Mouse (Mus musculus) embryonic facial prominence, embryonic 10.5 days (tissue): ENCODE data around the gene Esrrb. TPM values are rescaled to one million over a fixed set of nuclear protein-coding genes. Genes with fewer than 3 reads are reported as not detected.

Experiments used
- DNase-seq: peaks from one replicate; pipeline ENCODE4 v3.0.0-alpha.2; 2017; ENCODE audit warnings: low spot score
- H3K27ac ChIP-seq: fragments of 300-500 bp; sonication (generic); replicated peaks from 2 replicates; pipeline ENCODE4 v1.5.1; 2016; ENCODE audit warnings: mild to moderate bottlenecking
- H3K27me3 ChIP-seq: fragments of 300-500 bp; sonication (generic); replicated peaks from 2 replicates; pipeline ENCODE4 v1.6.1; 2016; ENCODE audit warnings: low read depth, mild to moderate bottlenecking; ENCODE audit not compliant: poor library complexity, severe bottlenecking
- H3K36me3 ChIP-seq: fragments of 300-500 bp; sonication (generic); replicated peaks from 2 replicates; pipeline ENCODE4 v1.6.1; 2016; ENCODE audit warnings: mild to moderate bottlenecking, moderate library complexity
- H3K4me1 ChIP-seq: fragments of 300-500 bp; sonication (generic); 2 replicates; pipeline ENCODE4 v1.6.1; 2016
- H3K4me3 ChIP-seq: fragments of 300-500 bp; sonication (generic); 2 replicates; pipeline ENCODE4 v1.5.1; 2016; ENCODE audit warnings: mild to moderate bottlenecking, moderate library complexity
- H3K9me3 ChIP-seq: fragments of 300-500 bp; sonication (generic); 2 replicates; pipeline ENCODE4 v1.6.1; 2016; ENCODE audit warnings: mild to moderate bottlenecking
- WGBS: fragments of 180-500 bp; shearing (Covaris S2); methylation state at CpG from one replicate; pipeline ENCODE4 v1.1.7; 2016; 5-methylcytosine and 5-hydroxymethylcytosine counted together
- polyA plus RNA-seq: library from polyadenylated mRNA; unstranded; fragments of >200 nt; fragmentation: Nextera tagmentation; extraction: Ambion mirVana; gene quantifications from 2 replicates; pipeline ENCODE4 v1.2.1, GENCODE M21; 2016

Gene Esrrb
- polyA plus RNA-seq, 1 experiment from 2014 or later, result 0.20 TPM

DNA sequence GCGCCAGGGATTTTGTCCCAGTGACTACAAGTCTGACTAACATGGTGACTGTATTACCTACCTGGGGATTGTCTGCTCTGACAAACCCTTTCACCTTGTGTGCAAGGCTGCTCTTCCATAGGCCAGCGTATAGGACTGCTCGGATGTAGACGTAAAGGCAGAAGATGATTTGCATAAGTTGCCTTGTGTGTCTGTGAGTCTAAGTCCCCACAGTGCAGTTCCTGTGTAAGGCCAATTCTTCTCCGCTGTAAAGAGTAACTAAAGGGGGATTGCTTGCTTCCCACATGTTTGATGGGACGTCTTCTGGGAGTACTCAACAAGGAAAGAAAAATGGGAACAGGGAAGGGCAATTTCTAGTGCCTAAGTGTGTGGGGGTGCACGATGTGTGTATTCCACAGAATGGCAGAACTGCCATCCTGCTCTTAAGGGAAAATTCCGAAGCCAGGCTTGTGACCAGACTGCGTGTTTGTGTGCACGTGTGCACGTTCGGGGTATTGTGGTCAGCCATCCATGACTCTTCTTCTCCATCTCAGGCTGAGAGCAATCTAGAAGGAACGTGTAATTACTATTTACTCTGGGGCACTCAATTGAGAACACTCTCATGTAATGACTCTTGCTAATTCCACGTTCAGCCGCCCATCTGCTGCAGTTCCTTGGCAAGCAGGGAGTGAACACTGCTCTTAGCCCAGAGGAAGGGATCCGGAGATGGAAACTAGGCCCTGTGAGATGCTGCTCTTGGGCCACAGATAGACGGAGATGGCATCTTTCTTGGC, 9.9 kb downstream of the Esrrb start:
- H3K4me1 ChIP-seq, result peaks cover 12% of the 10 kb centered on the region
- H3K27me3 ChIP-seq, result peaks cover 17% of the 10 kb centered on the region
- no peaks in the 10 kb centered on the region for H3K9me3 ChIP-seq
- no peaks in the 10 kb centered on the region for H3K36me3 ChIP-seq
- no peak overlapping the region for H3K4me3 ChIP-seq
- DNase-seq, result no peak
- no peak overlapping the region for H3K27ac ChIP-seq
- 84% methylated on average over 17 of the region's 17 CpGs for WGBS

DNA sequence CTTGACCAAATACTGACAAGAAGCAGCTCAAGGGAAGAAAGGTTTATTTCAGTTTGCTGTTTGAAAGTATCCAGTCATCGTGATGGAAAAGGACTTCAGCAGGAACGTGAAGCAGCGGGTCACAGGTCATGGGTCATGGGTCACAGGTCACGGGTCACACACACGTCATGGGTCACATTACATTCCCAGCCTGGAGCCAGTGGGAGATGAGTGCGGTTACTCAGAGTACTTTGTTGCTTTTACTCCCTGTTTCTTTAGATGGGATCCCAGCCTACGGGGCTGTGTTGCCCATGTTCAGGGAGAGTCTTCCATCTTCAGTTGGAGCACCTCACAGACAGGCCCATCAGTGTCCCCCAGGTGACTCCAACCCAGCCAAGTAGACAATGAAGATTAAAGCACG, 13.4 kb downstream of the Esrrb start:
- Histone ChIP-seq H3K27ac (no peak overlapping the region), H3K4me1 (peaks cover 5% of the 10 kb centered on the region; the same call in 1 of the 2 replicates), H3K4me3 (no peak overlapping the region), H3K9me3 (no peaks in the 10 kb centered on the region), H3K27me3 (peaks cover 34% of the 10 kb centered on the region), H3K36me3 (no peaks in the 10 kb centered on the region)
- DNase-seq, result peak; percentile 26
- WGBS, result 46% methylated on average over 8 of the region's 8 CpGs

DNA sequence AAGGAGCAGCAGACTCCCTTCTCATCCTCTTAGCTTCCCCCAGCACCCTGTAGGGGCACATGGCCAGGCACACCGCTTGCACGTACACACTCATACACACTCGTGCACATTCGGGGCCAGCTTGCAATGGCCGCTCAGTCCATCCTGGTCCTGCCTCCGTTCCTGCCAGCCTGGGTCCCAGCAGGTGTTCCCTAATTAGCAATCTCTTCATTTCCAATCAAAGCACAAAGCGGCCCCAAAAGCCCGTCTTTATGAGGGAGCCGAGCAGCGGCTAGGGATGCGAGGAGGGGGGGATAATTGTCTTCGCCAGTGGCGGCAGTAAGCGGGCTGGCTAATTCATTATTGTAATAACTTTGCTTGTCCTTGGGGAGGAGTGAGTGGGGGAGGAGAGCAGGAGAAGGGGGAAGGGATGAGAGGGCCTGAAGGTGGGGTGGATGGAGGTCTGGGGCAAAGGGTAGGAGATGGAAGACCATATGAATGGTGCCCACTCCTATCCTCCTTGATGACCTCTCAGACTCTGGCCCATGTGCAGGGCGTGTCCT, 18.8 kb downstream of the Esrrb start:
- H3K27ac ChIP-seq, result no peak overlapping the region
- no peaks in the 10 kb centered on the region for H3K36me3 ChIP-seq
- 12% methylated on average over 15 of the region's 15 CpGs for WGBS
- DNase-seq, result peak; percentile 16
- H3K27me3 ChIP-seq, result peaks cover 74% of the 10 kb centered on the region
- H3K4me3 ChIP-seq, result peak overlapping the region; percentile 28
- H3K9me3 ChIP-seq, result no peaks in the 10 kb centered on the region
- H3K4me1 ChIP-seq, result peaks cover 18% of the 10 kb centered on the region

DNA sequence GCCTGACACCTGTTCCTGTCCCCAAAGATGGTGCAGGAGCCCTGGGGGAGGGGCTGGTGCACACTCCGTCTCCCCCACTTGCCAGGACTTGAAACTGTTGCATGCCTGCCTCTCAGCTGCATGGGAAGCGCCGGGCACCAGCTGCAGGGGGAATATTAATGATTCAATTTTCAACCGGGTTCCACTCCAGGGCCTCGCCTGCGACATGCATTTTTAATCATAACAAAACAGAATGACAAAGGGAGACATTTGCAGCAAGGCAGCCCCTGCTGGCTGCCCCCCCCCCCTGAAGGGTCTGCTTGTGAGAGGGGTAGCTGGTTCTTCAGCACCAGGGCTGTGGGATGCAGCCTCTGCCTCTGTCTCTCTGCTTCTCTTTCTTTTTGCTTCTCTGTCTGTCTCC, 22.9 kb downstream of the Esrrb start:
- no peak for DNase-seq
- Histone ChIP-seq H3K27ac (no peak overlapping the region; the same call in 1 of the 2 replicates), H3K27me3 (peaks cover 45% of the 10 kb centered on the region), H3K4me1 (peaks cover 29% of the 10 kb centered on the region), H3K4me3 (no peak overlapping the region), H3K36me3 (no peaks in the 10 kb centered on the region), H3K9me3 (no peaks in the 10 kb centered on the region)
- WGBS, result 24% methylated on average over 6 of the region's 6 CpGs

DNA sequence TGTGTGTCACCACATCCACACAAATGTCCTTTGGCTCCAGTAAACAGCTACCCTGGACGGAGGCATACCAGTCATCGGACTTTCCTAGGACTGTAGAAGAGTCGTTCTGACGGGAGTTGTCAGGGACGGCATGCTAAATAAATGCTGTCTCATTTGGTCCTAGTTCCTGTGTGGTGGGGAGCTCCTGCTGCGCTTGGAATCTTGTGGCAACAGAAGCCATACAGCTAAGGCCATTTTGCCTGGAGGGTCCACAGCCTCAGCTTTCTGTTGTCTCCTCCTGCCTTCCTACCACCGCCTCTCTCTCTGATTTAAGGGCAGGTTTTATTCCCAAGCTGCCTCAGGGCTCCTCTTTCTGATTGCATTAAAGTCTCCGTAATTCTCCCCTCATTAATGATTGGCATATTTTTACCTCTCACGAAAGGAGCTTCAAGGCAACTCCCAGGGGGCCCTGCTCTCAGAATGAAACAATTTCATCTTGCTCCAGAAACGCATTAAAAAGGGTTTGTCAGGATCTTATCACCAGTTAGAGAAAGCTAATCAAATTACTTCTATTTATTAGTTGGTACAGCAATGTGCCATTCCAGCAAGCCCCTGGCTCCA, 26.9 kb downstream of the Esrrb start:
- DNase-seq, result no peak
- peaks cover 18% of the 10 kb centered on the region for H3K4me1 ChIP-seq
- H3K27me3 ChIP-seq, result peaks cover 9% of the 10 kb centered on the region; the same call in 1 of the 2 replicates
- no peak overlapping the region for H3K27ac ChIP-seq
- no peak overlapping the region for H3K4me3 ChIP-seq
- no peaks in the 10 kb centered on the region for H3K36me3 ChIP-seq
- no peaks in the 10 kb centered on the region for H3K9me3 ChIP-seq
- 47% methylated on average over 10 of the region's 10 CpGs for WGBS

DNA sequence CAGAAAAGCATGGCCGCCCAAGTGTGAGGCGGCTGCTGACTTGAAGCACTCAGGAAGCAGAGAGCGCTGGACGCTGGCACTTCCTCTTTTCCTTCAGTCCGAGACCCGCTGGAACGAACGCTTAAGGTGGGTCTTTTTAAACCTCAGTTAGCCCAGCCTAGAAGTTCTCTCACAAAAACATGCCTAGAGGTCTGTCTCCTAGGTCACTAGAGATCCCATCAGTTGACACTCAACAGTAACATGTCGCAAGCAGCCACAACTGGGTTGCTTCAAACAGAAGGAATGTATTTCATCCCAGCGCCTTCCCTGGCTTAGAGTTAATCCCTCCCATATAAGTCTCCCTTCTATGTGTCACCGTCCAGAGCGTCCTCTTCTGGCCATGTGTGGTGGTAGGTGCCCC, 33.9 kb downstream of the Esrrb start:
- 91% methylated on average over 12 of the region's 12 CpGs for WGBS
- DNase-seq, result no peak

DNA sequence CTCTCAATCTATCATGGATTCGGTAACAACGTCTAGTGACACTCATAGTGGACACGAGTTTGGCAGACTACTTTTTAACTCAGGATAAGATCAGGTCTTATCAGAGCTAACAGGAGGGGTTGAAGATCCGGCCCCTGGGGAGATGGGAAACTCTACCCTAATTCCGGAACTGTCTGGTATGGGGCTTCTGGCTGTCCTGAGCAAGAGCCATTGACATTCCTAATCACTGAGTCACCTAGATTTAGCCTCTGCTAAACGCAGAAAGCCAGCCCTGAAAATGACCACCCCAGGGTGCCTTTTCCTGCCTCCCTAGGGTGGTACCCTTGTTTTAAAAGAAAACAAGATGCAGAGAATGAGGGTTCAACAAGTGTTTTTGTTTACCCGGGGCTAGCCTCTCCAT, 34.4 kb downstream of the Esrrb start:
- no peak for DNase-seq
- Histone ChIP-seq H3K4me1 (peaks cover 11% of the 10 kb centered on the region), H3K4me3 (no peak overlapping the region), H3K27ac (no peak overlapping the region), H3K9me3 (no peaks in the 10 kb centered on the region), H3K36me3 (no peaks in the 10 kb centered on the region), H3K27me3 (no peaks in the 10 kb centered on the region)
- 56% methylated on average over 7 of the region's 7 CpGs for WGBS

More for the DNA sequence above, 33.9 kb downstream of the Esrrb start:
- no peaks in the 10 kb centered on the region for H3K36me3 ChIP-seq
- H3K27me3 ChIP-seq, result no peaks in the 10 kb centered on the region
- no peak overlapping the region for H3K27ac ChIP-seq
- H3K4me1 ChIP-seq, result peaks cover 11% of the 10 kb centered on the region
- H3K4me3 ChIP-seq, result no peak overlapping the region
- no peaks in the 10 kb centered on the region for H3K9me3 ChIP-seq

DNA sequence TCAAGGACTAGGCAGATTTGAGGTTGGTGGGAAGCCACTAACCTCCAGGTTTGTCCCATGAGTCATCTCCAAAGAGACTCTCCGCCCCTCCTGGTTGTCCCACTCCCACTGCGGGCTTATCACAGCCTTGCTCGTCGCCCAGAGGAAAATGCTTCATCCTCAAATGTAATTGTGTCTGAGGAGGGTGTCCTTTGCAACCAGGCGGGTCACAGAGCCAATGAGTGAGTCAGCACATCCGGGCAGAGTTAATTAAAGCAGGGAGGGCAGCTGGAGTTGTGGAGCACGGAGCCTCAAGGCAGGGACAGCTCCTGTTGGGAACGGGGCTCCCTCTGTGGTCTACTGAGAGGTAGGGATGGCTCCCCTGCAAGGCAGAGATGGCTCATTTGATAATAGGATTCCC, 37.8 kb downstream of the Esrrb start:
- H3K4me3 ChIP-seq, result no peak overlapping the region
- WGBS, result 16% methylated on average over 8 of the region's 8 CpGs
- peaks cover 11% of the 10 kb centered on the region for H3K4me1 ChIP-seq
- H3K36me3 ChIP-seq, result no peaks in the 10 kb centered on the region
- peaks cover 32% of the 10 kb centered on the region for H3K27me3 ChIP-seq
- DNase-seq, result no peak
- H3K9me3 ChIP-seq, result no peaks in the 10 kb centered on the region
- H3K27ac ChIP-seq, result no peak overlapping the region

DNA sequence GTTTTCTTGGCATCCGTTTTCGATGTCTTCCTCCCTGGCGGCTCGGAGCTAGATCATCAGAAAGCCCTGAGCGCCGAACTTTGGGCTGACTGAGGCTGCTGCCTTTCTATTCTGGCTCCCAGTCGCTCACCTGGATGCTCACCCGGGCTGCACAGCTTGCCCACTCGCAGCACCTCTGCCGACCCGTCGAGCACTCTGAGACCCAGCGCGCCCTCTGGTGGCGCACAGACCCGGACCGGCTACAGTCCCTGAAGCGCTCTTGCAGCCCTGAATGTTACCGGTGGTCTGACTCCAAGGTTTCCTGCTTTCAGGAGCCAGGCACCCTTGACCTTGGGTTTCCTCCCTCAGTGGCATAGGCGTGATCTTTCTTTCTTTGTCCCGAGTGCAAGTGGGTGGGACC, 41.8 kb downstream of the Esrrb start:
- 6% methylated on average over 21 of the region's 21 CpGs for WGBS
- H3K27ac ChIP-seq, result no peak overlapping the region
- peaks cover 43% of the 10 kb centered on the region for H3K27me3 ChIP-seq
- no peak overlapping the region for H3K4me3 ChIP-seq
- H3K36me3 ChIP-seq, result no peaks in the 10 kb centered on the region
- H3K4me1 ChIP-seq, result peaks cover 9% of the 10 kb centered on the region
- no peaks in the 10 kb centered on the region for H3K9me3 ChIP-seq
- peak; percentile 87 for DNase-seq

DNA sequence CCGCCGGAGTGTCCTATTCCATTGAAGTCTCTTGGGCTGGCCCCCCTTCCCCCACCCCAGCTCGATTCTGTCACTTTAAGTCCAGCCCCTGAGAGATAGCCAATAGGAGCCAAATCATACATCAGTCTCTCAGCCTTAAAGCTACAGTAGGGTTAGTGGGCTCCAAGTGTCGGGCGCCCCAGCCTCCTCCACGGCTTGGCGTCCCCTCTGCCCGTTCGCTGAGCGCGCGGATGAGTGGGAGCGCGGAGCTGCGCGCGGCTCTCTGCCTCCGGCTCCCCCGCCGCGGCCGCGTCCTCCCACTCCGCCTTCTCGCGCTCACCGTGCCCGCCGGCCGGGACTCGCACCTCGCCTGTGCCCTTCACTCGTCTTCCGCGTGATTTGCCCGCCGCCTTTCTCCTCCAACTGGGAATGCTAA, 60.6 kb downstream of the Esrrb start:
- Histone ChIP-seq H3K4me1 (peaks cover 17% of the 10 kb centered on the region), H3K4me3 (peak overlapping the region; percentile 67), H3K27me3 (peaks cover 89% of the 10 kb centered on the region), H3K36me3 (no peaks in the 10 kb centered on the region), H3K9me3 (no peaks in the 10 kb centered on the region), H3K27ac (no peak overlapping the region)
- WGBS, result under 1% methylated on average over 37 of the region's 37 CpGs
- DNase-seq, result peak; percentile 70

DNA sequence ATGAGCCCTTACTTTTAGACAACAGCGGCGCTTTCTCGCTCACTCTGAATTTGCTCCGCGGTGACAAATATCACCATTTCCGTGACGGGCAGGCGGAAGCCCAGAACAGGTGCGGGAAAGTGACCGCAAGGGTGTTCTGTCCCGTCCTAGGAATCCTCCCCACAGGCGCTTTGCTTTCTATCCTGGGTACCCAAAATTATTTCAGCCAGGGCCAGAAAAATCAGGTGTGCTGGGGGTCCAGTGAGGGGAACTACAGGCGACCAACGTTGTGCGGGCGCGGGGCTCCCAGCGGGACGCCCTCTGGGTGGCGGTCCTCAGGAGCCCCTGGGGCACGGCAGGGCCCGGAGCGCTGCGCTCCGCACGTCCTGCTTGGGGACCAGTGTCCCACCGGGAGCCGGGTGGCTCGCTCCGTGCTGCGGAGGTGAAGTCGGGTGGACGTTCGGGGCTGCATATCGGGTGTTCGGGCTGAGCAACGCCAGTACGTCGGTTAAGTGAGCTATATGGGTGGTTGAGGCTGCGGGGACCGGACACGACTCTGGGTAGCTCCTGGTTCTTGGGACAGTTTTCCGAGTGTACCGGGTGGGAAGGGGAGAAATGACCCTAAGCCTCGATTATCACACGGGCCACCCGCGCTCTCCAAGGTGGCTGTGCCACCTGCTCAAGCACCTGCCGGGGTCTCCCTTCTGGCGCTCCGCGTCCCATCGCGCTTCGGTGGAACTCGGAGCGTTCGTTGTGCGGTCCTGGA, 61.4 kb downstream of the Esrrb start:
- DNase-seq, result peak; percentile 45
- H3K36me3 ChIP-seq, result no peaks in the 10 kb centered on the region
- peaks cover 96% of the 10 kb centered on the region for H3K27me3 ChIP-seq

DNA sequence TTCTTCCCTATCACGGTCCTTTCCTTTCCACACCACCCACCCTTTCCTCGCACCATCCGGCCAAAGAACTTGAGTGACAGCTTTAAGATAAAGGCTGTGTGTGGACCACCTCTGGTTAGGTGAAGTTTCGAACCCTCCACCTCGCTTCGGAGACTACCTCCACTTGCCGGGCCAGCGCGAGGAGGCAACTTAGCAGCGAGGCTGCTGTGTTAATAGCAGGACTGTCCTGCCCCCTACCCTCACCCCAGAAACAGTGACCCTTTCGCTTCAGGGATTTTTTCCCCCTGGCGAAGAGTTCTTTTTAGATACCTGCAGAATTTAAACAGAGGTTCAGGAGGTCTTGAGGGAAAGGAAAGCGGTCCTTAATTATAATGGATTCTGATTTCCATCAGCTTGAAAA, 62.2 kb downstream of the Esrrb start:
- H3K36me3 ChIP-seq, result no peaks in the 10 kb centered on the region
- peaks cover 90% of the 10 kb centered on the region for H3K27me3 ChIP-seq
- WGBS, result 5% methylated on average over 13 of the region's 13 CpGs
- peaks cover 29% of the 10 kb centered on the region for H3K4me1 ChIP-seq
- no peak overlapping the region for H3K4me3 ChIP-seq
- no peaks in the 10 kb centered on the region for H3K9me3 ChIP-seq
- no peak overlapping the region for H3K27ac ChIP-seq
- DNase-seq, result no peak

More for the DNA sequence above, 61.4 kb downstream of the Esrrb start:
- Histone ChIP-seq H3K4me1 (peaks cover 24% of the 10 kb centered on the region), H3K4me3 (peak overlapping the region; percentile 67), H3K9me3 (no peaks in the 10 kb centered on the region), H3K27ac (no peak overlapping the region)
- 1% methylated on average over 59 of the region's 59 CpGs for WGBS
